Mouse (Mus musculus): ENCODE data around the gene 1700040F15Rik. TPM values are rescaled to one million over a fixed set of nuclear protein-coding genes. Genes with fewer than 3 reads are reported as not detected.
"Not testable (repeated sequence)": the region's sequence is repeated elsewhere in the genome, so short reads cannot be mapped to it uniquely, and the experiment has no call there.

1700040F15Rik gene
- polyA plus RNA-seq (2015; fragmentation: Nextera tagmentation; extraction: Ambion mirVana) = not detected in 2 replicates

GRCm38 (mm10) chrY:61101947-61102346, at the start of gene 1700040F15Rik:
Gene 1700040F15Rik (plus strand): TSS chrY:61102247.
- WGBS = no CpG with 5 or more reads among the region's 8 CpGs
- H3K9ac ChIP-seq; H3K4me1 ChIP-seq (replicated peaks); H3K27me3 ChIP-seq (replicated peaks); H3K4me3 ChIP-seq (replicated peaks); H3K9me3 ChIP-seq; H3K4me2 ChIP-seq (replicated peaks); ATAC-seq; H3K36me3 ChIP-seq; H3K27ac ChIP-seq: not testable (repeated sequence)

Data from intestine, embryonic 15.5 days (tissue).